Mouse (Mus musculus): Measurements from ENCODE around the gene Esrp2.

Gene Esrp2

GRCm38 (mm10) chr8:106127054-106127453 is 9.7 kb downstream of the Esrp2 start:
- DNase-seq (ENCODE audit: low read depth in 1 of 2, low spot score in 2 of 2): no peak

DNA sequence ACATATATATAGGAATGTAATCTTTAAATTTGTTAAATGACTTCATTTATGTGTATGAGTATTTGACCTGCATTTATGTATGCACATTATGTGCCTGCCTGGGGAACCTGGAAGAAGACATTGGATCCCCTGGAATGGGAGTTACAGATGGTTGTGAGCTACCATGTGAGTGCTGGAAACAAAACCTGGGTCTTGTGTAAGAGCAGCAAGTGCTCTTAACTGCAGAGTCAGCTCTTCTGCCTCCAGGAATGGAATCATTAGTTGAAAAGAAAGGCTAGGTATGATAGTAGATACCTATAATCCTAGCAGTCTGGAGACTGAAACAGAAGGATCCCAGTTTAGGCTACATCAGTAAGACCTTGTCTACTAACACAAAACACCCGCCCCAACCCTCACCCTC is 10.7 kb downstream of the Esrp2 start:
- DNase-seq (ENCODE audit: low read depth in 1 of 2, low spot score in 2 of 2): no peak

- no peak for DNase-seq (ENCODE audit: low read depth in 1 of 2, low spot score in 2 of 2)
These were observed 13.3 kb downstream of the Esrp2 start for GRCm38 (mm10) chr8:106123443-106123842.

- no peak for DNase-seq (ENCODE audit: low read depth in 1 of 2, low spot score in 2 of 2)
These were observed 20.9 kb downstream of the Esrp2 start for GRCm38 (mm10) chr8:106115897-106116296.

- no peak for DNase-seq (ENCODE audit: low read depth in 1 of 2, low spot score in 2 of 2)
These were observed 24.3 kb downstream of the Esrp2 start for GRCm38 (mm10) chr8:106112514-106112913.

DNA sequence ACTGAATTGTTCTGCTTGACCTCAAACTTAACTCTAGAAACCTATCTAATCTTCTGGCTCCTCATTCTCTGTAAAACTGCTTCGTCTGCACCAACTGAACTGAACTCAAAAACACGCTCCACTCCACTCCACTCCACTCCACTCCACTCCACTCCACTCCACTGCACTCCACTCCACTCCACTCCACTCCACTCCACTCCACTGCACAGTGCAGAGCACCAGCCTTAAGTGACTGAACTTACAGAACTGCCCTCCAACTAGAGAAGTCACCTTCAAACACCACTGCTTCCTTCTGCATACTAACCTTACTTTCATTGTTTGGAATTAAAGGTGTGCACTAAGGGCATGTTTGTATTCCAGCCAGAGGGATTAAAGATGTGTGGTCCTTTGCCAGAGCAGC is 24.7 kb downstream of the Esrp2 start:
- DNase-seq (ENCODE audit: low read depth in 1 of 2, low spot score in 2 of 2): no peak

- peak in 1 of 2 experiments; percentile 26 for DNase-seq (ENCODE audit: low read depth in 1 of 2, low spot score in 2 of 2)
These were observed 28.0 kb downstream of the Esrp2 start for GRCm38 (mm10) chr8:106108729-106109128.

GRCm38 (mm10) chr8:106108080-106108479 is 28.7 kb downstream of the Esrp2 start:
- DNase-seq (ENCODE audit: low read depth in 1 of 2, low spot score in 2 of 2): no peak

DNA sequence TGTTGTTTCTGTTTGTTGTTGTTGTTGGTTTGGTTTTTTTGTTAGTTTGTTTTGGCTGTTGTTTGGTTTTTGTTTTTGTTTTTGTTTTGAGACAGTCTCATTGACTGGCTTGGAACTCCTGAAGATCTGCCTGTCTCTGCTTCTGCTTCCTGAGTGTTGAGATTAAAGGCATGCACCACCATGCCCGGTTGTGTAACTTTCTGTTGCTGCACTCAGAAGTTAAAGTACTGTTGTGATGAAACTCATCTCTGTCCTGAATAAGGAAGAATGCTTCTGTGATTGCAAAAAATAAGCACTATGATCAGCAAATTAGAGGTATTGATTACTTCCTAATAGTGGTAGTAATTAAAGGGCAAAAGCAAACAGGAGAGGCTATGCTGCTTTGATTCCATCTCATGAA is 30.6 kb downstream of the Esrp2 start:
- no peak for DNase-seq (ENCODE audit: low read depth in 1 of 2, low spot score in 2 of 2)

DNA sequence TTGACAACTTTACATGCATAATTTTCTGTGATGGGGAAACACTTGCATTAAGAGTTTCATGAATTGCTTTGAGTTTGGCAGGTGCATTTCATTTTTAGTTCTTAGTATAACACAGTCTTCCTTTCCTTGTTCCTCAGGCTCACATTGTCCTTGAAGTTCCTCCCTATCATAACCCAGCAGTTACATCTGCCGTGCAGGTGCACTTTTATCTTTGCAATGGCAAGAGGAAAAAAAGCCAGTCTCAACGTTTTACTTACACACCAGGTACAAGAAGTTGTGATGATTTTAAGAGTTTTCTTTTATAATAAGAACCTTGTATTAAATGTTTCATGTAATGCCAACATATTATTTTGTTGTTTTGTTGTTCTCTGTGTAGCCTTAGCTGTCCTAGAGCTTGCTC is 32.9 kb downstream of the Esrp2 start:
- DNase-seq (ENCODE audit: low read depth in 1 of 2, low spot score in 2 of 2): no peak

DNA sequence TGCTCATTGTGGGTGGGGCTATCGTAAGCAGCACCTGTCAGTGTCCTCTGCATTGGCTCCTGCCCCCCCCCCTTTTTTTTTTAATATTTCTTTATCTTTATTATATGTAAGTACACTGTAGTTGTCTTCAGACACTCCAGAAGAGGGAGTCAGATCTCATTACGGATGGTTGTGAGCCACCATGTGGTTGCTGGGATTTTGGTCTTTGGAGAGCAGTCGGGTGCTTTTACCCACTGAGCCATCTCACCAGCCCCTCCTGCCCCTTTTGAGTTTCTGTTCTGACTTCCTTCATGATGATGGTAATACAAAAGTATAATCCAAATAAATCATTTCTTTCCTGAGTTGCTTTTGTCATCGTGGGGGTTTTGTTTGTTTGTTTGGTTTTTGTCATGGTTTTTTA is 34.5 kb downstream of the Esrp2 start:
- DNase-seq (ENCODE audit: low read depth in 1 of 2, low spot score in 2 of 2): no peak

Measured in monocyte, adult 2 months (primary cell).